Mouse (Mus musculus): ENCODE results near the gene Gjb5.

GRCm38 (mm10) chr4:127327749-127328148, 30.2 kb downstream of the Gjb5 start:
- TF ChIP-seq CTCF (IDR thresholded peaks at IDR 0.05 in 2 of 3, conservative IDR thresholded peaks at IDR 0.05 in 1 of 3; ENCODE audit: control insufficient read depth in 1 of 3, insufficient read depth in 1 of 3, low read depth in 2 of 3, low read length in 3 of 3, poor library complexity in 1 of 3, severe bottlenecking in 1 of 3): no peak
- no peak for TF ChIP-seq JUND (IDR thresholded peaks at IDR 0.05; ENCODE audit: low read depth, low read length)
- TF ChIP-seq NELFE (IDR thresholded peaks at IDR 0.05; ENCODE audit: low read depth, low read length): no peak
- TF ChIP-seq GATA1 (IDR thresholded peaks at IDR 0.05; ENCODE audit: low read depth, low read length): no peak
- no peak for TF ChIP-seq TAL1 (IDR thresholded peaks at IDR 0.05; ENCODE audit: low read length)
- TF ChIP-seq POLR2AphosphoS2 (IDR thresholded peaks at IDR 0.05; ENCODE audit: low read length): no peak
- no peak for TF ChIP-seq POLR2A (IDR thresholded peaks at IDR 0.05; ENCODE audit: control insufficient read depth in 1 of 2, insufficient read depth in 1 of 2, low read depth in 1 of 2, low read length in 2 of 2, poor library complexity in 1 of 2)
- no peak for TF ChIP-seq USF1 (IDR thresholded peaks at IDR 0.05; ENCODE audit: low read depth, low read length)
- TF ChIP-seq ZC3H11A (IDR thresholded peaks at IDR 0.05; ENCODE audit: low read depth, low read length): no peak
- TF ChIP-seq USF2 (IDR thresholded peaks at IDR 0.05; ENCODE audit: borderline replicate concordance in 1 of 2, insufficient read depth in 1 of 2, low read depth in 1 of 2, low read length in 2 of 2): no peak
- no peak for TF ChIP-seq POLR2AphosphoS5 (IDR thresholded peaks at IDR 0.05; ENCODE audit: borderline replicate concordance, low read depth, low read length)
- no peak for TF ChIP-seq TCF12 (IDR thresholded peaks at IDR 0.05; ENCODE audit: low read depth, low read length)
- no peak for TF ChIP-seq CHD2 (IDR thresholded peaks at IDR 0.05; ENCODE audit: low read length)

Measured in MEL (cell line).